Mouse (Mus musculus) G1E (cell line): ENCODE measurements around the gene Cap1.

Experiments used
- CTCF ChIP-seq: IDR thresholded peaks from 2 replicates; pipeline ENCODE4 v1.5.1; 2012; ENCODE audit warnings: low read depth, low read length, inconsistent platforms, mixed read lengths
- GATA1 ChIP-seq: IDR thresholded peaks from 2 replicates; pipeline ENCODE4 v1.6.1; 2012; ENCODE audit warnings: borderline replicate concordance, low read length, inconsistent platforms, mixed read lengths

DNA sequence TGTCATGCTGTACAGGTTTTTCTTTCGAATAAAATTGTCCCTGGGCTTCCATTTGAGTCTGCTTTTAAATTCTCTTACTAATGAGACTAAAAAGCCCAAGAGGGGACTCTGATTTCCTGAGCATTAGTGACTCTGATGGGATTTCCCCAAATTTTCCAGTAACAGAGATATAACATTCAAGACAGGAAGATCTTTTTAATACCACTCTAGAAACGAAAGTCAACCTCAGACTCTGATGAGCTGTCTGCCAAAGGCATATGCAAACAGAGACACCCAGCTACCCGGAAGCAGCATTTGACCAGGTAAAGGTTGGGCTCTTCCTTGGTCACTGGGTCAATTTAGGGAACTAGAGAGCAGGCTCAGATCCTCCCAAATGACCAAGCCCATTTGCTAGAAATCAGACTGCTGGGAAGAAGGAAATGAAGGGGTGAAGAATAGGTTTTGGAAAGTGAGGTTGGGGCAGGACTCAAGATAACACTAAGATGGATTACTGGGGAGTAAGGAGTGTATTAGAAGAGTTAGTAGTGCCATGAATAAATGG is 47.3 kb upstream of the Cap1 start:
- no peak for TF ChIP-seq CTCF
- no peak for TF ChIP-seq GATA1
